Mouse (Mus musculus) embryonic fibroblast, embryonic 13.5 days (primary cell): Measurements from ENCODE around the gene Suclg1.

Experiments
- CTCF ChIP-seq: IDR thresholded peaks from 2 replicates; pipeline ENCODE4 v1.5.1; 2011; ENCODE audit warnings: mild to moderate bottlenecking, control low read depth, low read length, moderate library complexity, borderline replicate concordance; ENCODE audit not compliant: insufficient read depth
- POLR2A ChIP-seq: IDR thresholded peaks from 2 replicates; pipeline ENCODE4 v1.6.1; 2011; ENCODE audit warnings: low read depth, mild to moderate bottlenecking, control low read depth, low read length, moderate library complexity

DNA sequence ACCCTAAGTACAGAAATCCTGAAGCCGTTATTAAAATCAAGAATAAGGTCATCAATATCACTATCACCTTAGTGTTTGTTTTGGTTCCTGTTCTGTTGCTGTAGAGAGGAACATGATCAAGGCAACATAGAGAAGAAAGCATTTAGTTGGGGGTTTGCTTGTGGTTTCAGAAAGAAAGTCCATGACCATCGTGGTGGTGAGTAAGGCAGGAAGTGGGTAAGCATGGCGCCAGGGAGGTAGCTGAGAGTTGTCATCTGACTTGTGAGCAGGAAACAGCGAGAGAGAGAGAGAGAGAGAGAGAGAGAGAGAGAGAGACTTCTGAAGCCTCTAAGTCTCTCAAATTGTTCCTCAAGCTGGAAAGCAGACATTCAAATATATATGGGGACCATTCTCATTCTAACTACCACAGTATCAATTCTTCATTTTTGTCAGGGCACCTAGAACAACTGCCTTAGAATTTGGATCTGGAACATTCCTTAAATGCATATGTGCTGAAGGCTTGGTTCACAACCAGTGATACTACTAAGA is 37.7 kb upstream of the Suclg1 start:
- TF ChIP-seq CTCF (no peak), POLR2A (no peak)
